Mouse (Mus musculus) limb, embryonic 11.5 days (tissue): ENCODE measurements around the gene Gm42420. TPM values are rescaled to one million over a fixed set of nuclear protein-coding genes. Genes with fewer than 3 reads are reported as not detected.

Experiments
- ATAC-seq: fragments of 200-750 bp; cut with Nextera tagmentation; 2 replicates; pipeline ENCODE4 v1.8.0; 2017; ENCODE audit warnings: low read depth; ENCODE audit not compliant: insufficient number of reproducible peaks, low FRiP score, low TSS enrichment
- DNase-seq: peaks from one replicate; pipeline ENCODE4 v3.0.0-alpha.2; 2015; ENCODE audit warnings: low spot score
- H3K27ac ChIP-seq: fragments of 300-500 bp; sonication (generic); replicated peaks from 2 replicates; pipeline ENCODE4 v1.5.1; 2014; ENCODE audit warnings: low read depth, mild to moderate bottlenecking, low read length
- H3K27me3 ChIP-seq: fragments of 300-500 bp; sonication (generic); 2 replicates; pipeline ENCODE4 v1.6.1; 2014; ENCODE audit warnings: mild to moderate bottlenecking, low read length, mixed read lengths; ENCODE audit not compliant: control insufficient read depth, insufficient read depth
- H3K36me3 ChIP-seq: fragments of 300-500 bp; sonication (generic); 2 replicates; pipeline ENCODE4 v1.6.1; 2014; ENCODE audit warnings: mild to moderate bottlenecking, low read length, moderate library complexity, mixed read lengths; ENCODE audit not compliant: control insufficient read depth, insufficient read depth
- H3K4me1 ChIP-seq: fragments of 300-500 bp; sonication (generic); 2 replicates; pipeline ENCODE4 v1.6.1; 2014; ENCODE audit warnings: low read length, mixed read lengths; ENCODE audit not compliant: control insufficient read depth, insufficient read depth
- H3K4me2 ChIP-seq: fragments of 300-500 bp; sonication (generic); 2 replicates; pipeline ENCODE4 v1.6.1; 2014; ENCODE audit warnings: low read depth, mild to moderate bottlenecking, moderate library complexity; ENCODE audit not compliant: severe bottlenecking
- H3K4me3 ChIP-seq: fragments of 300-500 bp; sonication (generic); 2 replicates; pipeline ENCODE4 v1.5.1; 2014; ENCODE audit warnings: low read depth, low read length
- H3K9ac ChIP-seq: fragments of 300-500 bp; sonication (generic); 2 replicates; pipeline ENCODE4 v1.6.1; 2014; ENCODE audit warnings: mild to moderate bottlenecking, low read length
- H3K9me3 ChIP-seq: fragments of 300-500 bp; sonication (generic); 2 replicates; pipeline ENCODE4 v1.6.1; 2016; ENCODE audit warnings: low read length; ENCODE audit not compliant: control insufficient read depth
- WGBS: fragments of 180-500 bp; shearing (Covaris S2); extraction: QIAGEN DNeasy Blood & Tissue Kit; methylation state at CpG from one replicate; pipeline ENCODE4 v1.1.7; 2014; 5-methylcytosine and 5-hydroxymethylcytosine counted together
- polyA plus RNA-seq: library from polyadenylated mRNA; unstranded; fragments of >200 nt; fragmentation: Nextera tagmentation; extraction: Ambion mirVana; gene quantifications from 2 replicates; pipeline ENCODE4 v1.2.1, GENCODE M21; 2014

The Gm42420 gene
- 1.0 and 1.1 TPM in 2 replicates for polyA plus RNA-seq

GRCm38 (mm10) chr6:39585517-39585916 lies at the start of gene Gm42420:
Gene Gm42420, plus strand, starts transcription at chr6:39585753.
- H3K9me3 ChIP-seq = no peaks in the 10 kb centered on the region
- no peaks in the 10 kb centered on the region for H3K36me3 ChIP-seq
- DNase-seq = no peak
- no peak within 1 kb of the TSS for H3K4me2 ChIP-seq
- H3K4me3 ChIP-seq = no peak within 1 kb of the TSS
- H3K9ac ChIP-seq = no peak within 1 kb of the TSS
- H3K27me3 ChIP-seq = no peaks in the 10 kb centered on the region
- no peak within 1 kb of the TSS for H3K27ac ChIP-seq
- 90% methylated on average over 6 of the region's 6 CpGs for WGBS
- no peaks in the 10 kb centered on the region for H3K4me1 ChIP-seq
- no peak for ATAC-seq

- Histone ChIP-seq H3K4me1 (peaks cover 27% of the 10 kb centered on the region), H3K9me3 (no peaks in the 10 kb centered on the region), H3K27ac (no peak overlapping the region), H3K27me3 (no peaks in the 10 kb centered on the region), H3K4me3 (no peak overlapping the region), H3K9ac (no peak overlapping the region), H3K4me2 (no peak overlapping the region), H3K36me3 (no peaks in the 10 kb centered on the region)
- 31% methylated on average over 1 of the region's 1 CpGs for WGBS
- no peak for DNase-seq
- ATAC-seq = no peak
These were observed 48.9 kb upstream of the Gm42420 start for GRCm38 (mm10) chr6:39536621-39537020.

DNA sequence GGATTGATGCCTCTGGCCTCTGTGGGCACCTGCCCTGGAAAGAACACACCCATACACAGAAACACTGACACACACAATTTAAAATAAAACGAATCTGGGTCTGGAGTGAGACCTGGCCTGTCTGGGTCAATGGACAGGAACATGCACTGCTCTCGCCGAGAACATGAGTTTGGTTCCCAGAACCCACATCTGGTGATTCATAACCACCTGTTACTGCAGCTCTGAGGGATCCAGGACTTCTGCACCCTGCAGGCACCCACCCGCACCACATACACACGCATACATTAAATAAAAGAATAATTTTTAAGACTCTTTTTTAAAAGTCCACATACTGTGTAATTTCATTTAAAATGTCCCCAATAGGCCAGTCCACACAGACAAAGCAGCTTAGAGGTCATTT lies 48.3 kb upstream of the Gm42420 start:
- Histone ChIP-seq H3K9me3 (no peaks in the 10 kb centered on the region), H3K4me3 (no peak overlapping the region), H3K27ac (no peak overlapping the region), H3K27me3 (no peaks in the 10 kb centered on the region), H3K4me2 (no peak overlapping the region), H3K9ac (no peak overlapping the region), H3K36me3 (no peaks in the 10 kb centered on the region), H3K4me1 (peaks cover 28% of the 10 kb centered on the region)
- WGBS = 94% methylated on average over 5 of the region's 5 CpGs
- ATAC-seq = no peak
- no peak for DNase-seq

DNA sequence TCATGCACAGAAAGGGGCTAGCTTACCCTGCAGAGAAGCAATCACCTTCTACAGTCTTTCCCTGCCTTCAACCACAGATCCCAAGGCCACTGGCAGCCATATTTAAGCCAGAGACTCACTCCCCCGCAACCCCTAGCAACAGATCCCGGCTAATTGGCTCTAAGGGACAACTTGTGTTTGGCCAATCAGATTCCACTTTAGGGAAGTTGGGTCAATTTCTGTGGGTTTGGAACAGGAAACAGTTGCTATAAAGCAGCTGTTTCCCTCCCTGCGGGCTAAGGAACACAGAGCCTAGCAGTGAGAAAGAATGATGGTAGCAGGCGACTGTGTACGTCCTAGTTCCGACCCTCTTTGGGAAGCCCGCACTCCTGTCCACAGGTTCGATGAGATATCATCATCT lies 47.3 kb upstream of the Gm42420 start:
- no peaks in the 10 kb centered on the region for H3K36me3 ChIP-seq
- 43% methylated on average over 8 of the region's 8 CpGs for WGBS
- no peaks in the 10 kb centered on the region for H3K9me3 ChIP-seq
- H3K9ac ChIP-seq = no peak overlapping the region
- H3K27ac ChIP-seq = peak overlapping the region; percentile 23; the same call in 1 of the 2 replicates
- no peak overlapping the region for H3K4me3 ChIP-seq
- no peaks in the 10 kb centered on the region for H3K27me3 ChIP-seq
- H3K4me1 ChIP-seq = peaks cover 38% of the 10 kb centered on the region
- peak overlapping the region; percentile 22; the same call in 1 of the 2 replicates for H3K4me2 ChIP-seq
- DNase-seq (peak; percentile 56), ATAC-seq (no peak)

- 6% methylated on average over 7 of the region's 7 CpGs for WGBS
- Histone ChIP-seq H3K27ac (peak overlapping the region; percentile 57), H3K4me3 (no peak overlapping the region), H3K9me3 (no peaks in the 10 kb centered on the region), H3K4me1 (peaks cover 53% of the 10 kb centered on the region), H3K36me3 (no peaks in the 10 kb centered on the region), H3K27me3 (no peaks in the 10 kb centered on the region), H3K9ac (no peak overlapping the region), H3K4me2 (peak overlapping the region; percentile 22; the same call in 1 of the 2 replicates)
- peak; percentile 60 for DNase-seq
- 0 out of 2 replicates have a peak, but pooled peaks have one; percentile 16 for ATAC-seq
These were observed 45.8 kb upstream of the Gm42420 start for GRCm38 (mm10) chr6:39539679-39540155.

DNA sequence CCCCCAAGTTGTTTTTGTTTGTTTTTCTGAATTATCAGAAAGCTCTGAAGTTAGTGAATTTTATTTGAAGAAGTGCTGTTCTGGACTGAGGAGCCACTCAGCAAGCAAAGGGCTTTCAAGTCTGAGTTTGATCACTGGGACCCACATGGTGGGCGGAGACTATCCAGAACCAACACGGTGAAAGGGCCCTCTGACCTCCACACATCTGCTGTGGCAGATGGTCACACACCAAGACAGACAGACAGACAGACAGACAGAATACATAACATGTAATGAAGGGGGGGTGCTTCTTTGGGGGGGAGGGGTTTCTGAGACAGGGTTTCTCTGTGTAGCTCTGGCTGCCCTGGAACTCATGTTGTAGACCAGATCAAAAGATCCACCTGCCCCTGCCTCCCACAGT lies 45.0 kb upstream of the Gm42420 start:
- H3K4me3 ChIP-seq = no peak overlapping the region
- no peaks in the 10 kb centered on the region for H3K27me3 ChIP-seq
- peaks cover 59% of the 10 kb centered on the region for H3K4me1 ChIP-seq
- H3K36me3 ChIP-seq = no peaks in the 10 kb centered on the region
- H3K9ac ChIP-seq = no peak overlapping the region
- H3K27ac ChIP-seq = peak overlapping the region; percentile 57
- no peak overlapping the region for H3K4me2 ChIP-seq
- 28% methylated on average over 2 of the region's 2 CpGs for WGBS
- no peak for ATAC-seq
- H3K9me3 ChIP-seq = no peaks in the 10 kb centered on the region
- DNase-seq = no peak

DNA sequence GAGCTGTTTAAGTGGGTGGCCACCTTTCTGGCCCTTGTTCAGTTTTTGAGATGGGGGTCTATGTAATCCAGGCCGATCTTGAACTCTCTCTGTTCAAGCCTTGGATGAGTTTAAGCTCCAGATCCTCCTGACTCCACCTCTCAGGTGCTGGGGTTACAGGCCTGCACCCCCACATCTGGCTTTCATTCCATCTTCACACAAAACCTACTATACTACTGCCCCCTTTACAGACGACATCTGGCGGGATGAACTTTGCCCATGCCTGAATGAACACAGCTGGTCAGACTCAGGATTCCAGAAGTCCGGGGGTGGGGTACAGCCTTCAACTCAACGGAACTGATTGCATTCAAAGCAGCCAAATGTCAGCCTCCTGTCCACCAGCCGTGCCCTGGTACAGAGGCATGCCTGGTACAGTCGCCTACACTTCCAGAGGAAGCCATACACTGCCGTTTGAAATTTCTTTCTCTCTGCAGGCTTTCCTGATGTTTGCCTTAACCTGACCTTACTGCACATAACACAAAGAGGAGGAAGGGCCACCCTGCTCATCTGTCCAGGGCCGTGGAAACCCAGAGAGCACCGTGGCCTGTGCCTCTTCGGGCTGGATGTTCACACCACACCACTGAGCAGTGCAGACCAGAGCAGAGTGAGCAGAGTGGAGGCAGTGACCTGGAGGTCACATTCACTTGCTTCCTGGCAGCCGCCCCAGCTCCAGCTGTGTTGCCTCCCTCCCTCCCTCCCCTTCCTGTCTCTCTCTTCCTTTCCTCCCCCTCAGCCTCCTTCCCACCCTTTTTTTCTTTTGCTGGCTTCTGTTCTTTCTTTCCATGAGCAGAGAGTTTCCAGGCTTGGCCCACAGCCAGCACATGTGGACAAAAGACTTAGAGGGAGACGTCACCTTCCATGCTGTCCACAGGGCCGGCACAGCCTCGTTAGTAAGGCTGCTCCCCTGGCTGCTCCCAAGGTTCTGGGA lies 42.6 kb upstream of the Gm42420 start:
- peak overlapping the region; percentile 50; the same call in 1 of the 2 replicates for H3K9ac ChIP-seq
- DNase-seq (peak; percentile 78), ATAC-seq (peak; percentile 80)
- H3K4me3 ChIP-seq = 0 out of 2 replicates have a peak overlapping the region, but pooled peaks have one; percentile 2
- no peaks in the 10 kb centered on the region for H3K36me3 ChIP-seq
- H3K27me3 ChIP-seq = no peaks in the 10 kb centered on the region
- H3K4me1 ChIP-seq = peaks cover 61% of the 10 kb centered on the region
- H3K4me2 ChIP-seq = peak overlapping the region; percentile 25; the same call in 1 of the 2 replicates
- WGBS = 10% methylated on average over 15 of the region's 15 CpGs
- H3K9me3 ChIP-seq = no peaks in the 10 kb centered on the region
- H3K27ac ChIP-seq = peak overlapping the region; percentile 90

- Histone ChIP-seq H3K4me2 (no peak overlapping the region), H3K9me3 (no peaks in the 10 kb centered on the region), H3K9ac (peak overlapping the region; percentile 50), H3K27ac (peak overlapping the region; percentile 90), H3K4me3 (no peak overlapping the region), H3K36me3 (peaks cover 2% of the 10 kb centered on the region; the same call in 1 of the 2 replicates), H3K27me3 (no peaks in the 10 kb centered on the region), H3K4me1 (peaks cover 54% of the 10 kb centered on the region)
- 41% methylated on average over 15 of the region's 15 CpGs for WGBS
- no peak for ATAC-seq
- DNase-seq = no peak
These were observed 41.7 kb upstream of the Gm42420 start for GRCm38 (mm10) chr6:39543769-39544420.
